Mouse (Mus musculus) cerebellum, adult (tissue): ENCODE measurements around the gene Leng1.

Experiments used
- ATAC-seq: cut with Nextera tagmentation; 2 replicates; pipeline ENCODE4 v1.9.2; 2017; ENCODE audit warnings: mild to moderate bottlenecking, moderate library complexity, mixed read lengths; ENCODE audit not compliant: insufficient number of reproducible peaks, low FRiP score, low TSS enrichment

Gene Leng1

GRCm38 (mm10) chr7:3692382-3692986 is 26.8 kb upstream of the Leng1 start, which contains the start of gene Tsen34:
Tsen34 (plus strand) TSS chr7:3692863.
- ATAC-seq, result peak; percentile 16; the same call in 1 of the 2 replicates

GRCm38 (mm10) chr7:3691919-3692318 is 26.3 kb upstream of the Leng1 start:
- no peak for ATAC-seq

GRCm38 (mm10) chr7:3685400-3686187 is 20.0 kb upstream of the Leng1 start:
- no peak for ATAC-seq

GRCm38 (mm10) chr7:3684698-3685097 is 19.1 kb upstream of the Leng1 start:
- no peak for ATAC-seq

- ATAC-seq, result no peak
These were observed 18.4 kb upstream of the Leng1 start for GRCm38 (mm10) chr7:3683908-3684550.

- ATAC-seq, result no peak
These were observed 11.7 kb upstream of the Leng1 start, which contains the start of gene Tmc4 for GRCm38 (mm10) chr7:3677342-3677741. Tmc4 (minus strand) TSS chr7:3677553.

- ATAC-seq, result no peak
These were observed 10.7 kb upstream of the Leng1 start for GRCm38 (mm10) chr7:3676371-3676770.

- ATAC-seq, result no peak
These were observed 9.5 kb upstream of the Leng1 start for GRCm38 (mm10) chr7:3675228-3675548.

- peak; percentile 78 for ATAC-seq
These were observed 9.0 kb upstream of the Leng1 start for GRCm38 (mm10) chr7:3674507-3675227.

GRCm38 (mm10) chr7:3666921-3667391 is 1.3 kb upstream of the Leng1 start:
- ATAC-seq, result no peak

GRCm38 (mm10) chr7:3664524-3665214 is 971 bp downstream of the Leng1 start:
- no peak for ATAC-seq

- no peak for ATAC-seq
These were observed 7.1 kb downstream of the Leng1 start for GRCm38 (mm10) chr7:3658578-3658977.

- no peak for ATAC-seq
These were observed 8.7 kb downstream of the Leng1 start for GRCm38 (mm10) chr7:3656966-3657365.

- no peak for ATAC-seq
These were observed 19.0 kb downstream of the Leng1 start for GRCm38 (mm10) chr7:3646641-3647040.

- no peak for ATAC-seq
These were observed 19.5 kb downstream of the Leng1 start for GRCm38 (mm10) chr7:3646188-3646587.

GRCm38 (mm10) chr7:3645488-3646025 is 20.1 kb downstream of the Leng1 start:
- 0 out of 2 replicates have a peak, but pooled peaks have one; percentile 1 for ATAC-seq

- peak; percentile 96 for ATAC-seq
These were observed 20.8 kb downstream of the Leng1 start, which contains the start of gene Cnot3 for GRCm38 (mm10) chr7:3644672-3645487. Cnot3 (plus strand) TSS chr7:3645268.

- no peak for ATAC-seq
These were observed 21.3 kb downstream of the Leng1 start for GRCm38 (mm10) chr7:3644348-3644671.

- no peak for ATAC-seq
These were observed 21.8 kb downstream of the Leng1 start for GRCm38 (mm10) chr7:3643843-3644242.
